Mouse (Mus musculus): ENCODE data around the gene Slco3a1. TPM values are rescaled to one million over a fixed set of nuclear protein-coding genes. Genes with fewer than 3 reads are reported as not detected.

Gene Slco3a1
- total and polyA plus RNA-seq, 2 experiments from 2014 or later, result 23.4 to 39.2 TPM

GRCm38 (mm10) chr7:74553111-74553650 is 1.4 kb downstream of the Slco3a1 start:
- Histone ChIP-seq H3K27me3 (ENCODE audit: insufficient read depth, low read length) (no peaks in the 10 kb centered on the region), H3K27ac (ENCODE audit: low read depth, low read length) (no peak overlapping the region), H3K9ac (replicated peaks; ENCODE audit: low read length, poor library complexity, severe bottlenecking) (peak overlapping the region; percentile 87; the same call in 1 of the 2 replicates), H3K9me3 (ENCODE audit: low read length) (no peaks in the 10 kb centered on the region), H3K4me2 (ENCODE audit: low read depth, low read length, poor library complexity, severe bottlenecking) (peak overlapping the region; percentile 77), H3K36me3 (ENCODE audit: insufficient read depth, low read length) (no peaks in the 10 kb centered on the region), H3K4me1 (ENCODE audit: insufficient read depth, low read length) (peaks cover 18% of the 10 kb centered on the region; the same call in 1 of the 2 replicates), H3K4me3 (ENCODE audit: low read depth, low read length) (peak overlapping the region; percentile 79)
- WGBS, result 41% methylated on average over 8 of the region's 8 CpGs
- DNase-seq (ENCODE audit: low spot score), result no peak
- ATAC-seq (ENCODE audit: low FRiP score), result no peak
- no peak for TF ChIP-seq CTCF (IDR thresholded peaks at IDR 0.05)

- no peak for TF ChIP-seq CTCF (IDR thresholded peaks at IDR 0.05)
- DNase-seq (ENCODE audit: low spot score) (no peak), ATAC-seq (ENCODE audit: low FRiP score) (no peak)
- Histone ChIP-seq H3K4me3 (ENCODE audit: low read depth, low read length) (peak overlapping the region; percentile 79), H3K9me3 (ENCODE audit: low read length) (no peaks in the 10 kb centered on the region), H3K4me2 (ENCODE audit: low read depth, low read length, poor library complexity, severe bottlenecking) (peak overlapping the region; percentile 77), H3K27ac (ENCODE audit: low read depth, low read length) (no peak overlapping the region), H3K27me3 (ENCODE audit: insufficient read depth, low read length) (no peaks in the 10 kb centered on the region), H3K9ac (replicated peaks; ENCODE audit: low read length, poor library complexity, severe bottlenecking) (0 out of 2 replicates have a peak overlapping the region, but pooled peaks have one; percentile 39), H3K36me3 (ENCODE audit: insufficient read depth, low read length) (no peaks in the 10 kb centered on the region), H3K4me1 (ENCODE audit: insufficient read depth, low read length) (peaks cover 18% of the 10 kb centered on the region; the same call in 1 of the 2 replicates)
- WGBS, result 34% methylated on average over 4 of the region's 4 CpGs
Observed at GRCm38 (mm10) chr7:74552546-74552945, 2.0 kb downstream of the Slco3a1 start.

DNA sequence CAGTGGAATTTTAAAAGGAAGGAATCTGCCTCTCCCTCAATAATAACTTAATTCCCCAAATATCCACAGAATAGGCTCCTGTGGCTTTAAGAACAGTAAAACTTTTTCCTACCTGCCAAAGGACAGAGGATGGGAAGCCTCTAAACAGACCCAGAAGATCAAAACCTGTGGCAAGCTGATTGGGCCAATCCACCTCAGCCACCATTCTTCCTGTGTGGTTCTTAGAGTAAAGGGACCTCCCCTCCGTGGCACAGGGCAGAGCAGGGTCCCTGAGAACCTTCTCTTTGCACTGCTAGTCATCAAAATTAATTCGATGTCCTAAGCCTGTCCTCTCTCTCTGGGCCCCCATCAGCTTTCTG is 2.6 kb downstream of the Slco3a1 start:
- peak overlapping the region; percentile 77 for H3K4me2 ChIP-seq (ENCODE audit: low read depth, low read length, poor library complexity, severe bottlenecking)
- TF ChIP-seq CTCF (IDR thresholded peaks at IDR 0.05), result no peak
- peaks cover 18% of the 10 kb centered on the region; the same call in 1 of the 2 replicates for H3K4me1 ChIP-seq (ENCODE audit: insufficient read depth, low read length)
- no peaks in the 10 kb centered on the region for H3K36me3 ChIP-seq (ENCODE audit: insufficient read depth, low read length)
- ATAC-seq (ENCODE audit: low FRiP score), result no peak
- no peaks in the 10 kb centered on the region for H3K27me3 ChIP-seq (ENCODE audit: insufficient read depth, low read length)
- H3K27ac ChIP-seq (ENCODE audit: low read depth, low read length), result no peak overlapping the region
- WGBS, result 22% methylated on average over 2 of the region's 2 CpGs
- H3K4me3 ChIP-seq (ENCODE audit: low read depth, low read length), result peak overlapping the region; percentile 79
- H3K9ac ChIP-seq (replicated peaks; ENCODE audit: low read length, poor library complexity, severe bottlenecking), result 0 out of 2 replicates have a peak overlapping the region, but pooled peaks have one; percentile 39
- no peak for DNase-seq (ENCODE audit: low spot score)
- H3K9me3 ChIP-seq (ENCODE audit: low read length), result no peaks in the 10 kb centered on the region

DNA sequence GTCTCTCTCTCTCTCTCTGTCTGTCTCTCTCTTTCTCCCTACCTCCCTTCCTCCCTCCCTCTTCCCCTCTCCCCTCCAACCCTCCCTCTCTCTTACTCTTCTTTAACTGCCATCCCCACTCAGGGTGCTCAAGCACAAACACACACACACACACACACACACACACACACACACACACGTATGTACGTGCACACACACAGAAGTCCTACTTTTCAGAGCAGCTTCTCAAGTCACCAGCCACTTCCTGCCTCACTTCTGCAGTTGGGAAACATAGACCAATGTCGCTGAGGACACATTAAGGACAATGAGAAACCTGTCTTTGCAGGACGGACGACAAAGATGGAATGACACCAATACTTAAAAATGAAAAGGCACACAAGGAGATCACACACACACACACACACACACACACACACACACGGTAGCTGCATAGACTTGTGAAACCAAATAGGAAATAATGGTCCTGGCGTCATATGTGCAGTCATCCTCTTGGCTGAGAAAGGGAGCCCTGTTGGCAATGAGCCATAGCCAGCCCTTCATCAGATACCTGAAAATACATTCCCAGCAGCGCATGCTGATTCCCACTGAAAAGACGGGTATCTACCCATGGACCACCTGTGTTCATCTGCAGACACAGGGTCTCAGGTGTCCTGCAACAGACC is 3.1 kb downstream of the Slco3a1 start:
- no peak for ATAC-seq (ENCODE audit: low FRiP score)
- H3K9me3 ChIP-seq (ENCODE audit: low read length), result no peaks in the 10 kb centered on the region
- H3K9ac ChIP-seq (replicated peaks; ENCODE audit: low read length, poor library complexity, severe bottlenecking), result peak overlapping the region; percentile 39; the same call in 1 of the 2 replicates
- DNase-seq (ENCODE audit: low spot score), result no peak
- H3K4me3 ChIP-seq (ENCODE audit: low read depth, low read length), result peak overlapping the region; percentile 79
- WGBS, result 71% methylated on average over 9 of the region's 9 CpGs
- peaks cover 18% of the 10 kb centered on the region; the same call in 1 of the 2 replicates for H3K4me1 ChIP-seq (ENCODE audit: insufficient read depth, low read length)
- peak overlapping the region; percentile 77 for H3K4me2 ChIP-seq (ENCODE audit: low read depth, low read length, poor library complexity, severe bottlenecking)
- no peaks in the 10 kb centered on the region for H3K36me3 ChIP-seq (ENCODE audit: insufficient read depth, low read length)
- H3K27ac ChIP-seq (ENCODE audit: low read depth, low read length), result no peak overlapping the region
- no peaks in the 10 kb centered on the region for H3K27me3 ChIP-seq (ENCODE audit: insufficient read depth, low read length)
- TF ChIP-seq CTCF (IDR thresholded peaks at IDR 0.05), result no peak

GRCm38 (mm10) chr7:74549686-74550085 is 4.9 kb downstream of the Slco3a1 start:
- ATAC-seq (ENCODE audit: low FRiP score) (no peak), DNase-seq (ENCODE audit: low spot score) (no peak)
- Histone ChIP-seq H3K9ac (replicated peaks; ENCODE audit: low read length, poor library complexity, severe bottlenecking) (no peak overlapping the region), H3K27me3 (ENCODE audit: insufficient read depth, low read length) (no peaks in the 10 kb centered on the region), H3K4me2 (ENCODE audit: low read depth, low read length, poor library complexity, severe bottlenecking) (peak overlapping the region; percentile 3), H3K9me3 (ENCODE audit: low read length) (no peaks in the 10 kb centered on the region), H3K4me3 (ENCODE audit: low read depth, low read length) (no peak overlapping the region), H3K4me1 (ENCODE audit: insufficient read depth, low read length) (peaks cover 18% of the 10 kb centered on the region; the same call in 1 of the 2 replicates), H3K36me3 (ENCODE audit: insufficient read depth, low read length) (no peaks in the 10 kb centered on the region), H3K27ac (ENCODE audit: low read depth, low read length) (no peak overlapping the region)
- WGBS, result 38% methylated on average over 6 of the region's 6 CpGs
- TF ChIP-seq CTCF (IDR thresholded peaks at IDR 0.05), result no peak

- H3K27me3 ChIP-seq (ENCODE audit: insufficient read depth, low read length), result no peaks in the 10 kb centered on the region
- TF ChIP-seq CTCF (IDR thresholded peaks at IDR 0.05), result no peak
- peaks cover 18% of the 10 kb centered on the region; the same call in 1 of the 2 replicates for H3K4me1 ChIP-seq (ENCODE audit: insufficient read depth, low read length)
- WGBS, result 87% methylated on average over 6 of the region's 6 CpGs
- DNase-seq (ENCODE audit: low spot score), result no peak
- no peak overlapping the region for H3K9ac ChIP-seq (replicated peaks; ENCODE audit: low read length, poor library complexity, severe bottlenecking)
- no peak overlapping the region for H3K27ac ChIP-seq (ENCODE audit: low read depth, low read length)
- no peaks in the 10 kb centered on the region for H3K9me3 ChIP-seq (ENCODE audit: low read length)
- no peak for ATAC-seq (ENCODE audit: low FRiP score)
- H3K4me3 ChIP-seq (ENCODE audit: low read depth, low read length), result no peak overlapping the region
- no peak overlapping the region for H3K4me2 ChIP-seq (ENCODE audit: low read depth, low read length, poor library complexity, severe bottlenecking)
- H3K36me3 ChIP-seq (ENCODE audit: insufficient read depth, low read length), result no peaks in the 10 kb centered on the region
Observed at GRCm38 (mm10) chr7:74549013-74549582, 5.5 kb downstream of the Slco3a1 start.

Measured in midbrain, postnatal 0 days (tissue).